Mouse (Mus musculus) spleen, adult 12 weeks (tissue): ENCODE data around the gene Zfp239.
"Not testable (repeated sequence)": the region's sequence is repeated elsewhere in the genome, so short reads cannot be mapped to it uniquely, and the experiment has no call there.

ENCODE experiments used
- DNase-seq: peaks from one replicate; pipeline ENCODE4 v3.0.0; 2022; ENCODE audit warnings: low spot score

Zfp239 gene

GRCm38 (mm10) chr6:117861848-117862247 is at the start of gene Zfp239:
Gene Zfp239 (plus strand): TSS chr6:117862100.
- DNase-seq: no peak

GRCm38 (mm10) chr6:117814681-117815080 is 47.2 kb upstream of the Zfp239 start:
- DNase-seq: no peak

GRCm38 (mm10) chr6:117817108-117817541 is 44.8 kb upstream of the Zfp239 start:
- DNase-seq: no peak

- DNase-seq: no peak
These were observed 41.6 kb upstream of the Zfp239 start for GRCm38 (mm10) chr6:117820327-117820726.

- DNase-seq: peak; percentile 19
These were observed 36.5 kb upstream of the Zfp239 start for GRCm38 (mm10) chr6:117825369-117825768.

GRCm38 (mm10) chr6:117828273-117828672 is 33.6 kb upstream of the Zfp239 start:
- DNase-seq: no peak

GRCm38 (mm10) chr6:117840686-117841510 is 21.0 kb upstream of the Zfp239 start, which contains the start of gene Zfp637:
Gene Zfp637 (plus strand): TSS chr6:117841180.
- peak; percentile 75 for DNase-seq

GRCm38 (mm10) chr6:117841511-117841955 is 20.4 kb upstream of the Zfp239 start:
- no peak for DNase-seq

GRCm38 (mm10) chr6:117844597-117844996 is 17.3 kb upstream of the Zfp239 start:
- DNase-seq: no peak

- not testable (repeated sequence) for DNase-seq
These were observed 15.2 kb upstream of the Zfp239 start for GRCm38 (mm10) chr6:117846671-117847070.

GRCm38 (mm10) chr6:117847772-117848171 is 14.1 kb upstream of the Zfp239 start:
- DNase-seq: no peak

GRCm38 (mm10) chr6:117848577-117848976 is 13.3 kb upstream of the Zfp239 start:
- DNase-seq: no peak

- no peak for DNase-seq
These were observed 10.2 kb upstream of the Zfp239 start for GRCm38 (mm10) chr6:117851747-117852146.

GRCm38 (mm10) chr6:117857990-117858389 is 3.9 kb upstream of the Zfp239 start:
- DNase-seq: no peak

GRCm38 (mm10) chr6:117862465-117862864 is 565 bp downstream of the Zfp239 start:
- no peak for DNase-seq

GRCm38 (mm10) chr6:117862899-117863620 is 1.2 kb downstream of the Zfp239 start:
- DNase-seq: peak; percentile 46

GRCm38 (mm10) chr6:117863751-117864150 is 1.9 kb downstream of the Zfp239 start:
- DNase-seq: no peak

- DNase-seq: no peak
These were observed 6.3 kb downstream of the Zfp239 start for GRCm38 (mm10) chr6:117868187-117868586.

- DNase-seq: no peak
These were observed 9.1 kb downstream of the Zfp239 start for GRCm38 (mm10) chr6:117871034-117871433.

- DNase-seq: not testable (repeated sequence)
These were observed 11.6 kb downstream of the Zfp239 start for GRCm38 (mm10) chr6:117873450-117873849.

- no peak for DNase-seq
These were observed 12.9 kb downstream of the Zfp239 start for GRCm38 (mm10) chr6:117874621-117875281.

- DNase-seq: no peak
These were observed 17.0 kb downstream of the Zfp239 start for GRCm38 (mm10) chr6:117878700-117879407.
